Mouse (Mus musculus) stomach, postnatal 0 days (tissue): ENCODE results near the gene Prx.

Experiments used
- CTCF ChIP-seq: IDR thresholded peaks from 2 replicates; pipeline ENCODE4 v1.5.1; 2016; ENCODE audit warnings: antibody characterized with exemption, low read depth, mild to moderate bottlenecking, moderate library complexity
- EP300 ChIP-seq: optimal IDR thresholded peaks from 2 replicates; pipeline ENCODE3; 2016; ENCODE audit warnings: antibody characterized with exemption

GRCm38 (mm10) chr7:27520599-27520998 is 21.5 kb downstream of the Prx start:
- TF ChIP-seq CTCF (no peak), EP300 (no peak)
